Mouse (Mus musculus) adrenal gland, adult 18-20 months (tissue): Measurements from ENCODE around the gene Hdac1. TPM values are rescaled to one million over a fixed set of nuclear protein-coding genes. Genes with fewer than 3 reads are reported as not detected.

Experiments
- DNase-seq, 2 experiments: peaks; one replicate each; pipeline ENCODE4 v3.0.0; 2021 to 2022; ENCODE audit warnings: low spot score in 2 of 2
- total RNA-seq, 2 experiments: library from RNA; stranded (reverse); gene quantifications; 1 replicate in 1 of 2; 2 replicates in 1 of 2; pipeline ENCODE4 v1.2.3; 2021

The Hdac1 gene
- total RNA-seq, 2 experiments from 2014 or later = 38.9 to 48.2 TPM

- peak; percentile 79 to 83 for DNase-seq
Observed at GRCm38 (mm10) chr4:129513086-129513767, 29.3 kb downstream of the Hdac1 start, which contains the start of gene Marcksl1. Gene Marcksl1, plus strand, starts transcription at chr4:129513581.

- DNase-seq = no peak
Observed at GRCm38 (mm10) chr4:129511413-129512096, 31.0 kb downstream of the Hdac1 start.

- DNase-seq = no peak
Observed at GRCm38 (mm10) chr4:129510723-129511412, 31.6 kb downstream of the Hdac1 start.

GRCm38 (mm10) chr4:129509650-129510049 is 32.9 kb downstream of the Hdac1 start:
- DNase-seq = no peak

GRCm38 (mm10) chr4:129508834-129509600 is 33.5 kb downstream of the Hdac1 start:
- DNase-seq = no peak

- no peak for DNase-seq
Observed at GRCm38 (mm10) chr4:129508237-129508515, 34.3 kb downstream of the Hdac1 start.

- DNase-seq = no peak
Observed at GRCm38 (mm10) chr4:129507434-129508236, 34.9 kb downstream of the Hdac1 start.

- DNase-seq = no peak
Observed at GRCm38 (mm10) chr4:129505511-129505910, 37.0 kb downstream of the Hdac1 start.

GRCm38 (mm10) chr4:129502901-129503444 is 39.5 kb downstream of the Hdac1 start:
- DNase-seq = no peak

GRCm38 (mm10) chr4:129502327-129502888 is 40.1 kb downstream of the Hdac1 start:
- DNase-seq = no peak

GRCm38 (mm10) chr4:129500607-129501566 is 41.6 kb downstream of the Hdac1 start:
- peak; percentile 81 to 88 for DNase-seq

GRCm38 (mm10) chr4:129500017-129500416 is 42.5 kb downstream of the Hdac1 start:
- no peak for DNase-seq

GRCm38 (mm10) chr4:129498941-129499340 is 43.6 kb downstream of the Hdac1 start:
- DNase-seq = no peak

GRCm38 (mm10) chr4:129496631-129497030 is 45.9 kb downstream of the Hdac1 start:
- DNase-seq = no peak

GRCm38 (mm10) chr4:129495672-129496562 is 46.6 kb downstream of the Hdac1 start:
- no peak for DNase-seq

GRCm38 (mm10) chr4:129494681-129495080 is 47.8 kb downstream of the Hdac1 start:
- DNase-seq = no peak

GRCm38 (mm10) chr4:129490972-129491880 is 51.3 kb downstream of the Hdac1 start, which contains the start of the genes Tssk3 and Fam229a:
Gene Tssk3, minus strand, starts transcription at chr4:129491022.
Gene Fam229a, plus strand, starts transcription at chr4:129491190.
- no peak for DNase-seq
